In the genomic region with DNA sequence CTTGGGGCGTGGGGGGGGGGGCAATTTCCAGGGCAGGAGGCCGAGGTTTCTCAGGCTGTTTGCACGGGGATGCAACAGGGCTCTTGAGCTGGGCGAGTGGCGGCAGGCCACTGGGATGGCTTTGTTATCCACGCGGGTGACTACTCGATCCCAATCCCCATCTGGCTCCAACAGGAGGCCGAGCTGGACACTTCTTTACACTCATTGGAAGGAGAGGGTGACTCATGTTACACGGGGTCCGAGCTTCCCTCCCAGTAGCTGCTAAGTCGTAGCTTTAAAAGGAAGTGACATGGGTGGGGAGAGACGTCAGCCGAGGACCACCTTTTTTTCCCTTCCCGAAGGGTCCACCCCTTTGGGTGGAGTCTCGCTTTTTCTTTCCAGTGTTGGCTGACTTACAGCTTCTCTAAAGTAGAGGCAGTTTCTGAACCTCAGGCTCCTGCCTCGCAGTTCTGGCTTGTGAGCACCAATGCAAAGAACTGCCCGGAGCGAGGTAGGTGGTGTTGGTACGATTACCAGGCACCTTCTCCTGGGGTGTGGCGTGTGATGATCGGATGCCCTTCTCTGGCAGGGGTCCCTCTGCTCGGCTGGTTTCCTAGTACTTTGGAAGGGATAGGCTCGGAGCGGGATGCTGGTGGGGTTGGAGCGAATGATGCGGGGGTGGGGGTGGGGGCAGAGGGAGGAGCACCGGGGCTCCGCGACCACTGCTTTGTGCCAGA, we compare ENCODE assay signal across 7 mouse cellular contexts. TPM values are rescaled to one million over a fixed set of nuclear protein-coding genes. Genes with fewer than 3 reads are reported as not detected.
DNase-seq lines count a peak whose midpoint lies in the region; ATAC-seq lines count a peak whose summit lies in the region.

No protein-coding gene starts in this region.

- 0% methylated on average over 30 of the region's 30 CpGs for WGBS in intestine, embryonic 15.5 days

- peaks cover 6% of the 10 kb centered on the region; the same call in 1 of the 2 replicates for H3K4me1 ChIP-seq in intestine, embryonic 15.5 days (replicated peaks)

- H3K36me3 ChIP-seq in intestine, embryonic 15.5 days, result no peaks in the 10 kb centered on the region

- peak; percentile 90 for ATAC-seq in intestine, embryonic 15.5 days

- H3K27ac ChIP-seq in intestine, embryonic 15.5 days, result peak overlapping the region; percentile 88

- H3K9me3 ChIP-seq in intestine, embryonic 15.5 days, result no peaks in the 10 kb centered on the region

- H3K9ac ChIP-seq in intestine, embryonic 15.5 days, result peak overlapping the region; percentile 65

- peak; percentile 82 for DNase-seq in adrenal gland, postnatal 10 days
- peak; percentile 83 for DNase-seq in embryo, embryonic 11.5 days (ENCODE audit: low read depth, low spot score)
- peak; percentile 57 to 60 for DNase-seq in gastrocnemius, postnatal 36 days
- DNase-seq in left cerebral cortex, postnatal 25 days (ENCODE audit: low spot score in 2 of 2), result peak; percentile 77 to 95
- DNase-seq in mesoderm, embryonic 11.5 days (ENCODE audit: low read depth, low spot score), result peak; percentile 94
- DNase-seq in right cerebral cortex, postnatal 36 days (ENCODE audit: low spot score in 2 of 2), result peak; percentile 77 to 84

- intact Hi-C loops in gastrocnemius, postnatal 36 days (cut with DNase I), result no loop called here
- intact Hi-C loops in left cerebral cortex, postnatal 25 days (cut with DNase I), result loop anchor here (5.0 to 10.0 kb wide), 3 partner anchors 82 to 256 kb away; partner anchors contain the start of gene Plg

- peak overlapping the region; percentile 63 for H3K4me3 ChIP-seq in intestine, embryonic 15.5 days (replicated peaks)

- H3K4me2 ChIP-seq in intestine, embryonic 15.5 days (replicated peaks), result peak overlapping the region; percentile 94

- no peaks in the 10 kb centered on the region for H3K27me3 ChIP-seq in intestine, embryonic 15.5 days (replicated peaks)

RNA-seq across cellular contexts. Expression of gene Agpat4, which starts 0.6 kb away (rescaled TPM):
- total RNA-seq in adrenal gland, postnatal 10 days (2021), result 10 to 100 TPM; 19.9 to 21.0 TPM
- total RNA-seq in gastrocnemius, postnatal 36 days (2021), result 1 to 10 TPM; 1.9 to 2.8 TPM
- polyA plus RNA-seq in intestine, embryonic 15.5 days (2015; fragmentation: Nextera tagmentation; extraction: Ambion mirVana), result 19.6 and 20.2 TPM in 2 replicates
- total RNA-seq in left cerebral cortex, postnatal 25 days (2021), result 10 to 100 TPM; 60.5 to 65.6 TPM

Comparison
In these comparisons a context has a peak if more than half of its experiments do, and no peak if none do; other contexts are left out.
1. Peak in every context shown above with its lines: DNase-seq, ATAC-seq, H3K4me3 ChIP-seq and H3K27ac ChIP-seq.
2. RNA of gene Agpat4, which starts 0.6 kb away (total RNA-seq): 60.5 to 65.6 TPM in left cerebral cortex, postnatal 25 days and 19.9 to 21.0 TPM in adrenal gland, postnatal 10 days; 1.9 to 2.8 TPM in gastrocnemius, postnatal 36 days; every median in the first group is over 4 times any median in the second.